Mouse (Mus musculus): Measurements from ENCODE around the gene Phf23. TPM values are rescaled to one million over a fixed set of nuclear protein-coding genes. Genes with fewer than 3 reads are reported as not detected.

The Phf23 gene
- total RNA-seq (2023): 48.3 to 52.7 TPM (median 51.4 TPM) in 4 replicates

GRCm38 (mm10) chr11:69995391-69995960, at the start of gene Phf23:
Phf23 (plus strand) TSS chr11:69995777.

GRCm38 (mm10) chr11:69948066-69948762, 47.4 kb upstream of the Phf23 start, which contains the start of gene Slc2a4:
Slc2a4 (minus strand) TSS chr11:69948188.

GRCm38 (mm10) chr11:69964650-69965270, 30.8 kb upstream of the Phf23 start, which contains the start of gene Cldn7:
Cldn7 (plus strand) TSS chr11:69964779.

GRCm38 (mm10) chr11:69981141-69981762, 14.3 kb upstream of the Phf23 start, which contains the start of gene Ctdnep1:
Ctdnep1 (plus strand) TSS chr11:69981156.

GRCm38 (mm10) chr11:69982225-69982624, 13.4 kb upstream of the Phf23 start, which contains the start of gene Elp5:
Elp5 (minus strand) TSS chr11:69982517.

GRCm38 (mm10) chr11:69990850-69991691, 4.5 kb upstream of the Phf23 start, which contains the start of gene Gabarap:
Gabarap (plus strand) TSS chr11:69991143.

GRCm38 (mm10) chr11:70000396-70000898, 4.9 kb downstream of the Phf23 start, which contains the start of gene Dvl2:
Dvl2 (plus strand) TSS chr11:70000595.

GRCm38 (mm10) chr11:70014880-70015558, 19.4 kb downstream of the Phf23 start, which contains the start of gene Acadvl:
Acadvl (minus strand) TSS chr11:70015411.

GRCm38 (mm10) chr11:70016669-70017068, 21.1 kb downstream of the Phf23 start, which contains the start of gene Dlg4:
Dlg4 (plus strand) TSS chr11:70016942.

Other genes starting within 250 kb of the Phf23 start
- gene Polr2a, start 237.1 kb upstream of the Phf23 start, total RNA-seq (2023): 227 to 251 TPM (median 238 TPM) in 4 replicates
- gene Slc35g3, start 233.8 kb upstream of the Phf23 start, total RNA-seq (2023): not detected in 4 replicates
- 62.1 to 72.6 TPM (median 65.4 TPM) in 4 replicates for gene Zbtb4, start 229.9 kb upstream of the Phf23 start, total RNA-seq (2023)
- gene Chrnb1, start 199.8 kb upstream of the Phf23 start, total RNA-seq (2023): 7.8 to 14.5 TPM (median 12.0 TPM) in 4 replicates
- 0.21 to 0.22 TPM in 2 of 4 replicates, not detected in the others for gene Fgf11, start 193.9 kb upstream of the Phf23 start, total RNA-seq (2023)
- 0.30 TPM in 1 of 4 replicates, not detected in the others for gene Tmem102, start 190.2 kb upstream of the Phf23 start, total RNA-seq (2023)
- not detected in 4 replicates for gene Gm39566, start 180.5 kb upstream of the Phf23 start, total RNA-seq (2023)
- not detected in 4 replicates for gene Spem2, start 177.3 kb upstream of the Phf23 start, total RNA-seq (2023)
- gene Spem1, start 173.6 kb upstream of the Phf23 start, total RNA-seq (2023): not detected in 4 replicates
- gene Nlgn2, start 158.0 kb upstream of the Phf23 start, total RNA-seq (2023): 0.27 to 1.5 TPM (median 0.32 TPM) in 4 replicates
- 29.5 to 37.7 TPM (median 32.6 TPM) in 4 replicates for gene Tmem256, start 157.3 kb upstream of the Phf23 start, total RNA-seq (2023)
- 9.9 to 12.6 TPM (median 11.5 TPM) in 4 replicates for gene Plscr3, start 149.4 kb upstream of the Phf23 start, total RNA-seq (2023)
- gene Tnk1, start 137.0 kb upstream of the Phf23 start, total RNA-seq (2023): not detected in 4 replicates
- not detected in 4 replicates for gene Tmem95, start 117.8 kb upstream of the Phf23 start, total RNA-seq (2023)
- gene Kctd11, start 114.4 kb upstream of the Phf23 start, total RNA-seq (2023): 1.3 to 2.6 TPM (median 2.3 TPM) in 4 replicates
- gene Acap1, start 100.2 kb upstream of the Phf23 start, total RNA-seq (2023): 473 to 501 TPM (median 485 TPM) in 4 replicates
- 1.2 to 3.5 TPM (median 2.0 TPM) in 4 replicates for gene 2810408A11Rik, start 94.8 kb upstream of the Phf23 start, total RNA-seq (2023)
- gene Neurl4, start 94.7 kb upstream of the Phf23 start, total RNA-seq (2023): 51.5 to 76.4 TPM (median 73.4 TPM) in 4 replicates
- 144 to 150 TPM (median 147 TPM) in 4 replicates for gene Gps2, start 81.9 kb upstream of the Phf23 start, total RNA-seq (2023)
- 337 to 380 TPM (median 350 TPM) in 4 replicates for gene Eif5a, start 73.8 kb upstream of the Phf23 start, total RNA-seq (2023)
- not detected in 4 replicates for gene Ybx2, start 60.0 kb upstream of the Phf23 start, total RNA-seq (2023)
- not detected in 4 replicates for gene Slc2a4, start 47.6 kb upstream of the Phf23 start, total RNA-seq (2023)
- gene Cldn7, start 31.0 kb upstream of the Phf23 start, total RNA-seq (2023): not detected in 4 replicates
- gene Ctdnep1, start 14.6 kb upstream of the Phf23 start, total RNA-seq (2023): 87.5 to 123 TPM (median 99.1 TPM) in 4 replicates
- 49.4 to 55.9 TPM (median 52.5 TPM) in 4 replicates for gene Elp5, start 13.3 kb upstream of the Phf23 start, total RNA-seq (2023)
- 285 to 331 TPM (median 318 TPM) in 4 replicates for gene Gabarap, start 4.6 kb upstream of the Phf23 start, total RNA-seq (2023)
- gene Dvl2, start 4.8 kb downstream of the Phf23 start, total RNA-seq (2023): 51.2 to 61.3 TPM (median 58.7 TPM) in 4 replicates
- gene Acadvl, start 19.6 kb downstream of the Phf23 start, total RNA-seq (2023): 44.6 to 55.5 TPM (median 48.8 TPM) in 4 replicates
- 3.9 to 7.2 TPM (median 4.3 TPM) in 4 replicates for gene Dlg4, start 21.2 kb downstream of the Phf23 start, total RNA-seq (2023)
- not detected in 4 replicates for gene Asgr1, start 58.3 kb downstream of the Phf23 start, total RNA-seq (2023)
- gene Asgr2, start 96.9 kb downstream of the Phf23 start, total RNA-seq (2023): not detected in 4 replicates
- not detected in 4 replicates for gene Mgl2, start 134.6 kb downstream of the Phf23 start, total RNA-seq (2023)
- not detected in 4 replicates for gene Clec10a, start 160.4 kb downstream of the Phf23 start, total RNA-seq (2023)
- not detected in 4 replicates for gene Slc16a11, start 217.0 kb downstream of the Phf23 start, total RNA-seq (2023)
- 2.3 to 6.7 TPM (median 2.5 TPM) in 4 replicates for gene Slc16a13, start 225.3 kb downstream of the Phf23 start, total RNA-seq (2023)
- gene Bcl6b, start 234.0 kb downstream of the Phf23 start, total RNA-seq (2023): 0.38 to 0.97 TPM (median 0.72 TPM) in 3 of 4 replicates, not detected in the other
- gene 0610010K14Rik, start 242.1 kb downstream of the Phf23 start, total RNA-seq (2023): 58.0 to 66.5 TPM (median 65.5 TPM) in 4 replicates
- gene Gm21988, start 244.1 kb downstream of the Phf23 start, total RNA-seq (2023): 1.9 to 7.8 TPM (median 4.1 TPM) in 4 replicates
- gene Rnasek, start 244.1 kb downstream of the Phf23 start, total RNA-seq (2023): 56.1 to 99.7 TPM (median 83.1 TPM) in 4 replicates

Measured in B cell, adult 62 days (primary cell).